Mouse (Mus musculus): ENCODE data around the gene Scamp2. TPM values are rescaled to one million over a fixed set of nuclear protein-coding genes. Genes with fewer than 3 reads are reported as not detected.
A peak's percentile ranks its signal among the peaks of the same experiment; 100 is the strongest.

The Scamp2 gene
- total RNA-seq, 2 experiments from 2014 or later = 25.4 to 29.1 TPM

GRCm38 (mm10) chr9:57547287-57547686, 13.5 kb upstream of the Scamp2 start:
- DNase-seq (ENCODE audit: low spot score in 2 of 2) = peak in 1 of 2 experiments; percentile 43
- intact Hi-C loops (cut with DNase I) = no loop called here

GRCm38 (mm10) chr9:57547869-57548268, 12.9 kb upstream of the Scamp2 start:
- no peak for DNase-seq (ENCODE audit: low spot score in 2 of 2)
- intact Hi-C loops (cut with DNase I) = no loop called here

- DNase-seq (ENCODE audit: low spot score in 2 of 2) = no peak
- intact Hi-C loops (cut with DNase I) = no loop called here
Observed at GRCm38 (mm10) chr9:57549186-57549585, 11.6 kb upstream of the Scamp2 start.

- DNase-seq (ENCODE audit: low spot score in 2 of 2) = no peak
- intact Hi-C loops (cut with DNase I) = loop anchor here (5.0 kb wide), 1 partner anchor 37 kb away; the partner anchor contains the start of gene Ulk3
Observed at GRCm38 (mm10) chr9:57550126-57550862, 10.4 kb upstream of the Scamp2 start.

- peak; percentile 69 to 83 for DNase-seq (ENCODE audit: low spot score in 2 of 2)
- intact Hi-C loops (cut with DNase I) = loop anchor here (5.0 kb wide), 1 partner anchor 35 kb away; the partner anchor contains the start of gene Ulk3
Observed at GRCm38 (mm10) chr9:57552139-57552887, 8.4 kb upstream of the Scamp2 start, which contains the start of gene Mpi. Gene Mpi, minus strand, starts transcription at chr9:57552763.

GRCm38 (mm10) chr9:57553119-57553518, 7.6 kb upstream of the Scamp2 start:
- DNase-seq (ENCODE audit: low spot score in 2 of 2) = no peak
- intact Hi-C loops (cut with DNase I) = loop anchor here (5.0 kb wide), 1 partner anchor 34 kb away; the partner anchor contains the start of gene Ulk3

GRCm38 (mm10) chr9:57554753-57555152, 6.0 kb upstream of the Scamp2 start:
- intact Hi-C loops (cut with DNase I) = loop anchor here (5.0 kb wide), 1 partner anchor 33 kb away; the partner anchor contains the start of gene Ulk3
- no peak for DNase-seq (ENCODE audit: low spot score in 2 of 2)

GRCm38 (mm10) chr9:57557215-57557614, 3.5 kb upstream of the Scamp2 start:
- DNase-seq (ENCODE audit: low spot score in 2 of 2) = no peak
- intact Hi-C loops (cut with DNase I) = no loop called here

- intact Hi-C loops (cut with DNase I) = no loop called here
- no peak for DNase-seq (ENCODE audit: low spot score in 2 of 2)
Observed at GRCm38 (mm10) chr9:57558625-57559024, 2.1 kb upstream of the Scamp2 start.

- no peak for DNase-seq (ENCODE audit: low spot score in 2 of 2)
- intact Hi-C loops (cut with DNase I) = no loop called here
Observed at GRCm38 (mm10) chr9:57559568-57559967, 1.2 kb upstream of the Scamp2 start.

- no peak for DNase-seq (ENCODE audit: low spot score in 2 of 2)
- intact Hi-C loops (cut with DNase I) = no loop called here
Observed at GRCm38 (mm10) chr9:57560263-57560662, 480 bp upstream of the Scamp2 start.

- intact Hi-C loops (cut with DNase I) = no loop called here
Observed at GRCm38 (mm10) chr9:57561711-57562099, 962 bp downstream of the Scamp2 start.

GRCm38 (mm10) chr9:57562896-57563372, 2.2 kb downstream of the Scamp2 start:
- intact Hi-C loops (cut with DNase I) = no loop called here
- no peak for DNase-seq (ENCODE audit: low spot score in 2 of 2)

More at GRCm38 (mm10) chr9:57561711-57562099, 962 bp downstream of the Scamp2 start:
- DNase-seq (ENCODE audit: low spot score in 2 of 2) = no peak

- no peak for DNase-seq (ENCODE audit: low spot score in 2 of 2)
- intact Hi-C loops (cut with DNase I) = no loop called here
Observed at GRCm38 (mm10) chr9:57564609-57565008, 3.9 kb downstream of the Scamp2 start.

- peak; percentile 67 to 81 for DNase-seq (ENCODE audit: low spot score in 2 of 2)
- intact Hi-C loops (cut with DNase I) = no loop called here
Observed at GRCm38 (mm10) chr9:57565741-57566221, 5.0 kb downstream of the Scamp2 start.

- intact Hi-C loops (cut with DNase I) = no loop called here
- DNase-seq (ENCODE audit: low spot score in 2 of 2) = no peak
Observed at GRCm38 (mm10) chr9:57566846-57567245, 6.1 kb downstream of the Scamp2 start.

- DNase-seq (ENCODE audit: low spot score in 2 of 2) = no peak
- intact Hi-C loops (cut with DNase I) = no loop called here
Observed at GRCm38 (mm10) chr9:57568500-57568899, 7.8 kb downstream of the Scamp2 start.

- intact Hi-C loops (cut with DNase I) = no loop called here
- DNase-seq (ENCODE audit: low spot score in 2 of 2) = no peak
Observed at GRCm38 (mm10) chr9:57574397-57574796, 13.7 kb downstream of the Scamp2 start.

- no peak for DNase-seq (ENCODE audit: low spot score in 2 of 2)
- intact Hi-C loops (cut with DNase I) = no loop called here
Observed at GRCm38 (mm10) chr9:57575577-57575976, 14.8 kb downstream of the Scamp2 start.

Measured in left cerebral cortex, postnatal 14 days (tissue).